Mouse (Mus musculus) lung, postnatal 0 days (tissue): ENCODE data around the gene Abcc8. TPM values are rescaled to one million over a fixed set of nuclear protein-coding genes. Genes with fewer than 3 reads are reported as not detected.
"Not testable (repeated sequence)": the region's sequence is repeated elsewhere in the genome, so short reads cannot be mapped to it uniquely, and the experiment has no call there.

Experiments
- ATAC-seq: fragments of 200-750 bp; cut with Nextera tagmentation; 2 replicates; pipeline ENCODE4 v1.8.0; 2017; ENCODE audit warnings: moderate library complexity
- DNase-seq: peaks from one replicate; pipeline ENCODE4 v3.0.0-alpha.2; 2016; ENCODE audit warnings: low spot score
- H3K27ac ChIP-seq: fragments of 300-500 bp; sonication (generic); 2 replicates; pipeline ENCODE4 v1.5.1; 2014; ENCODE audit warnings: antibody characterized with exemption, mild to moderate bottlenecking, low read length, mixed read lengths
- H3K27me3 ChIP-seq: fragments of 300-500 bp; sonication (generic); replicated peaks from 2 replicates; pipeline ENCODE4 v1.6.1; 2014; ENCODE audit warnings: low read length, mixed read lengths; ENCODE audit not compliant: insufficient read depth
- H3K36me3 ChIP-seq: fragments of 300-500 bp; sonication (generic); 2 replicates; pipeline ENCODE4 v1.6.1; 2014; ENCODE audit warnings: low read length, mixed read lengths; ENCODE audit not compliant: insufficient read depth
- H3K4me1 ChIP-seq: fragments of 300-500 bp; sonication (generic); 2 replicates; pipeline ENCODE4 v1.6.1; 2014; ENCODE audit warnings: antibody characterized with exemption, low read depth, low read length, mixed read lengths; ENCODE audit not compliant: insufficient read depth
- H3K4me2 ChIP-seq: fragments of 300-500 bp; sonication (generic); replicated peaks from 2 replicates; pipeline ENCODE4 v1.6.1; 2014; ENCODE audit warnings: low read depth, mild to moderate bottlenecking, low read length, moderate library complexity, mixed read lengths
- H3K4me3 ChIP-seq: fragments of 300-500 bp; sonication (generic); 2 replicates; pipeline ENCODE4 v1.5.1; 2014; ENCODE audit warnings: low read depth, low read length
- H3K9ac ChIP-seq: fragments of 300-500 bp; sonication (generic); replicated peaks from 2 replicates; pipeline ENCODE4 v1.6.1; 2014; ENCODE audit warnings: low read depth, mild to moderate bottlenecking
- H3K9me3 ChIP-seq: fragments of 300-500 bp; sonication (generic); 2 replicates; pipeline ENCODE4 v1.6.1; 2016; ENCODE audit warnings: low read length, mixed read lengths
- CTCF ChIP-seq: IDR thresholded peaks from 2 replicates; pipeline ENCODE4 v1.5.1; 2016; ENCODE audit warnings: antibody characterized with exemption, mild to moderate bottlenecking
- EP300 ChIP-seq: IDR thresholded peaks from 2 replicates; pipeline ENCODE4 v1.6.1; 2016; ENCODE audit warnings: antibody characterized with exemption, mild to moderate bottlenecking, control low read depth
- WGBS: fragments of 180-500 bp; shearing (Covaris S2); extraction: QIAGEN DNeasy Blood & Tissue Kit; methylation state at CpG from one replicate; pipeline ENCODE4 v1.1.7; 2014; 5-methylcytosine and 5-hydroxymethylcytosine counted together
- polyA plus RNA-seq: library from polyadenylated mRNA; unstranded; fragments of >200 nt; fragmentation: Nextera tagmentation; extraction: Ambion mirVana; gene quantifications from 2 replicates; pipeline ENCODE4 v1.2.1, GENCODE M21; 2015

Gene Abcc8
- polyA plus RNA-seq, 1 experiment from 2014 or later: 1.1 TPM

DNA sequence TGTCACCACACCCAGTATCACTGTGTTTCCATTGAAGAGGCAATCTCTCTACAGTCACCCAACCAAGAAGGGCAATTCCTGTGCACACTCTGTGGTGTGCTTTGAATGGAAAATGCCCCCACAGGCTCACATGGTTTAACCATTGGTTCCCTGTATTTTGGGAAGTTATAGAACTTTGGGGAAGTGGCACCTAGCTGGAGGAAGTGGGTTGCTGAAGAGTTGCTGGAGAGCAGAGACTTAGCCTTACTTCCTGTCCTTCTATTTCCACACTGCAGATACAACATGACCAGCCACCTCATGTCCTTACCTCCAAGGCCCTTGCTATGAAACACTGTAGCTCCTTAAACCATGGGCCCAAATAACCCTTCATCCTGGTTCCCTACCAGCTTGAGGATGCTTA is 4.4 kb upstream of the Abcc8 start:
- H3K36me3 ChIP-seq: no peaks in the 10 kb centered on the region
- H3K4me3 ChIP-seq: no peak overlapping the region
- no peak overlapping the region for H3K9ac ChIP-seq
- H3K27me3 ChIP-seq: peaks cover 21% of the 10 kb centered on the region
- no peaks in the 10 kb centered on the region for H3K9me3 ChIP-seq
- H3K27ac ChIP-seq: no peak overlapping the region
- ATAC-seq (no peak), DNase-seq (no peak)
- no peak overlapping the region for H3K4me2 ChIP-seq
- TF ChIP-seq CTCF (no peak), EP300 (no peak)
- H3K4me1 ChIP-seq: no peaks in the 10 kb centered on the region

DNA sequence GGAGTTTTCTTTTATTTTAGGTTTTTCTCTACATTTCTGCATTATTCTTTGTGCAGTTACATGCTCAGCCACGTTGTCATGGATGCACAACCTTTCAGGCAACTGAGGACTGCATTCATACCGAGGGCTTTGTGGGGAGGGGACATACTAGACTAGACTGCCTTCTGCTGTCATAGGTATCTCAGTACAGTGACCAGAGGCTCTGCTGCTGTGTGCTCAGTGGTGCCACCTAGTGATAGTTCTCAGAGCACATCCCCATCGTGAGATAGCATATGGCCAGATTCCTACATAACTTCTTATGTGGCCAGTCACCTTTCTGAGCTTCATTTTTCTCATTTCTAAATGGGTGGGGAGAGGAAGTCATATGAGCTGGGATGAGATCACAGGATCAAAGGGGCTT is 1.8 kb upstream of the Abcc8 start:
- Histone ChIP-seq H3K4me2 (no peak overlapping the region), H3K27me3 (peaks cover 33% of the 10 kb centered on the region), H3K4me3 (no peak overlapping the region), H3K4me1 (no peaks in the 10 kb centered on the region), H3K9me3 (no peaks in the 10 kb centered on the region), H3K9ac (no peak overlapping the region), H3K27ac (no peak overlapping the region), H3K36me3 (no peaks in the 10 kb centered on the region)
- ATAC-seq (no peak), DNase-seq (peak; percentile 43)
- 6% methylated on average over 3 of the region's 3 CpGs for WGBS
- TF ChIP-seq EP300 (no peak), CTCF (peak; percentile 86)

DNA sequence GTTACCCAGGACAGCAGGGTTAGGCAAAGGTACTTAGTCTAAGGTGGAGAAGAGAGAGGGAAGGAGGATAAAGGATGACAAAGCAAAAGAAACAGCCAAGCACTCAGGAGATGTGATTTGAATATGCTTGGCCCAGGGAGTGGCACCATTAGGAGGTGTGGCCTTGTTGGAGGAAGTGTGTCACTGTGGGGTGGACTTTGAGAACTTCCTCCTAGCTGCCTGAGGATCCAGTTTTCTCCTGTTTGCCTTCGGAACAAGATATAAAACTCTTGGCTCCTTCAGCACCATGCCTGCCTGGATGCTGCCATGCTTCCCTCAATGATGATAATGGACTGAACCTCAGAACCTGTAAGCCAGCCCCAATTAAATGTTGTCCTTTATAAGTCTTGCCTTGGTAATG is 10.9 kb downstream of the Abcc8 start:
- not testable (repeated sequence) for DNase-seq, H3K9me3 ChIP-seq, H3K27ac ChIP-seq, H3K4me3 ChIP-seq, H3K4me2 ChIP-seq, H3K27me3 ChIP-seq, H3K36me3 ChIP-seq, ATAC-seq, H3K4me1 ChIP-seq, H3K9ac ChIP-seq
- WGBS: 81% methylated on average over 1 of the region's 1 CpGs

DNA sequence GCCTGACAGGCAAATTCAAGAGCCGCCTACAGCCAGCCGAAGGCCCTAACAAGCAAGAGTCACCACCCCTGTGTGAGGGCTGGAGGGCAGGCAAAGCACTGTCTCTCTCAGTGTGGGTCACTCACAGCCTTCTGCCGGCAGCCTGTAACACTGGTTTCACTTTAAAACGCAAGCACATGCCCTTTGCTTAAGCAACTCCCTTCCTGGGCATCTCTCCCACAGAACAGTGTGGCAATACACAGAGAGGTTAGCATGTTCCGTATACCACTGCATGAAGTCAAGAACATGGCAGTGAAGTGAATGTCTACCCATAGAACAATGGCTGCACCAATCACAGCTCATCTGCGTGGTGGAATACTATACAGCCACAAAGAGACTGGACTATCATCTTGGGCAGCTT is 11.4 kb downstream of the Abcc8 start:
- no peak overlapping the region for H3K27ac ChIP-seq
- no peak overlapping the region for H3K4me2 ChIP-seq
- no peaks in the 10 kb centered on the region for H3K36me3 ChIP-seq
- no peak for DNase-seq
- no peaks in the 10 kb centered on the region for H3K27me3 ChIP-seq
- TF ChIP-seq EP300 (no peak), CTCF (no peak)
- H3K4me3 ChIP-seq: no peak overlapping the region
- no peaks in the 10 kb centered on the region for H3K4me1 ChIP-seq
- no peak for ATAC-seq
- H3K9me3 ChIP-seq: no peaks in the 10 kb centered on the region
- no peak overlapping the region for H3K9ac ChIP-seq
- WGBS: 87% methylated on average over 6 of the region's 6 CpGs

DNA sequence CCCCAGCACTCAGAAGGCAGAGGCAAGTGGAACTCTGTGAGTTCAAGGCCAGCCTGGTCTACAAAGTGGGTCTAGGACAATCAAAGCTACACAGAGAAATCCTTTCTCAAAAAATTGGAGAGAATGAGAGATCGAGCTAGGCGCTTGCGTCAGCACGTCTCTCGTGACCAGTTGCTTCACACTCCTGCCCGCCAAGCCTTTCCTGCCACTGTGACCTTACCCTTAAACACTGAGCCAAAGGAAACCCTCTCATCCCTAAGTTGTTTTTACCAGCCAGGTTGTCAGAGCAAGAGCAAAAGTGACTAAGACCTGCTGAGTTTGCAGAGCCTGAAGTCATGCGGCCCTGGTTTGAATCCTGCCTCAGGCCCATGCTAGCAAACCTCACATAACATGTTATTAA is 11.9 kb downstream of the Abcc8 start:
- DNase-seq (no peak), ATAC-seq (no peak)

DNA sequence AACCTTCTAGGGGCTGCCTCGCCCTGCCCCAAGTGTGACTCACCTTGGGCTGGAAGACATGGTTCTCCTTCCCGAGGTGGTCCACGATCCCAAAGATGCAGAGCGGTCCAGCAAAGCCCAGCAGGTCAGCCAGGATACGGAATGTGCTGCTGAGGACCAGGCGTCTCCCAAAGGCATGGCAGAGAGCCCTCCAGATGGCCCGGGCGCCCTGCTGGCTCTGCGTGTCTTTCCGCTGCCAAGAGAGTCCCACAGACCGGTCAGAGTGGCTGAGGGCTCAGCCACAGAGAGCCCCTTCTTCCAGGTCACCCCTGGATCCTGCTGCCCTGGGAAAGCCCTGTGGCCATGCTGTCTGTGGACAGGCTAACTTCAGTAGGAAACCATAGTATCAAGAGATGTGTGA is 14.0 kb downstream of the Abcc8 start:
- no peak overlapping the region for H3K9ac ChIP-seq
- H3K9me3 ChIP-seq: no peaks in the 10 kb centered on the region
- H3K36me3 ChIP-seq: no peaks in the 10 kb centered on the region
- WGBS: 88% methylated on average over 11 of the region's 11 CpGs
- no peak for DNase-seq
- no peak overlapping the region for H3K27ac ChIP-seq
- no peaks in the 10 kb centered on the region for H3K27me3 ChIP-seq
- H3K4me2 ChIP-seq: no peak overlapping the region
- H3K4me1 ChIP-seq: no peaks in the 10 kb centered on the region
- ATAC-seq: no peak
- TF ChIP-seq CTCF (no peak), EP300 (no peak)
- no peak overlapping the region for H3K4me3 ChIP-seq

More for the DNA sequence above, 11.9 kb downstream of the Abcc8 start:
- no peak overlapping the region for H3K4me2 ChIP-seq
- H3K36me3 ChIP-seq: no peaks in the 10 kb centered on the region
- no peak overlapping the region for H3K9ac ChIP-seq
- WGBS: 87% methylated on average over 7 of the region's 7 CpGs
- TF ChIP-seq CTCF (no peak), EP300 (no peak)
- H3K27me3 ChIP-seq: no peaks in the 10 kb centered on the region
- no peaks in the 10 kb centered on the region for H3K9me3 ChIP-seq
- H3K27ac ChIP-seq: no peak overlapping the region
- H3K4me3 ChIP-seq: no peak overlapping the region
- no peaks in the 10 kb centered on the region for H3K4me1 ChIP-seq

DNA sequence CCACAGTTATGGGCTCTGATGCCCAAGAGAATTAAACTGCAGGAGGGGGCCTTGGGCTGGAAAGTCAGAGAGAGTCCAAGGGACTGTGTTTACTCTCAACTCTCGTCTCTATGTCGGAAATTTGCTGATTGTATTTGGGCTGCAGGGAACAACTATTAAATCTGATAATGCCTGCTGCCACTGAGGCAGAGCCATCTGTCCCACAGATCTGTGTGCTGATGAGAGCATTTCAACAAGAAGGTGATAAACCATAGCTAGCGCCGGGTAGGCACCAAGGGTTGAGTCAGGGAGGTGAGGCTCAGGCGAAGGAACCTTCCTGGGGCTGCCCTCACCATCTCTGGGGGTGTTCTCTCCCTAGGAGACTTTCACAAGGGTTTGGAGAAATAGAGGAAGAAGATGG is 17.1 kb downstream of the Abcc8 start:
- Histone ChIP-seq H3K27ac (no peak overlapping the region), H3K9me3 (no peaks in the 10 kb centered on the region), H3K36me3 (no peaks in the 10 kb centered on the region), H3K9ac (no peak overlapping the region), H3K4me2 (no peak overlapping the region), H3K27me3 (no peaks in the 10 kb centered on the region), H3K4me3 (no peak overlapping the region), H3K4me1 (no peaks in the 10 kb centered on the region)
- WGBS: 61% methylated on average over 5 of the region's 5 CpGs
- DNase-seq (no peak), ATAC-seq (no peak)
- TF ChIP-seq EP300 (no peak), CTCF (no peak)
